19 mouse cellular contexts compared by ENCODE assay signal in the genomic region with DNA sequence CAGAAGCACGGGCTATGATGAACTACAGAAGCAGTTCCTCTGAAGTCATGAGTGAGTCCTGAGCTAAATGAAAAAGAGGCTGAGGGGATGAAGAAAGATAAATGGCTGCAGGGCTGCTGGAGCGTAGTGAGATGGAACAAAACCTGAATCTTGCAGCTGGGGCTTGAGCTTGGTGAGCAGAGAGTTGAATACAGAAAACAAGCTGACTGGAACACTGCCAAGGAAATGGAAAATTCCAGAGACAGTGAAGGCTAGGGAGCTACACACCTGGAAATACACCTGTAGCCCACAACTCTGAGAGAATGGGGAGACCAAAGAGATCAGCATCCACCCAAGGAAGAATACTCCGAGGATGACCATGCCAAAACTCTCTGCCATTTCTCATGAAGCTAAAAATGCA.
"Had no signal": no experiment of that assay in that cellular context is flagged by ENCODE, and none has a peak within 500 bp of the region (broad histone marks: within the 10 kb centered on the region; RNA-seq: fewer than 3 reads in every experiment).

No protein-coding gene starts in this region.

- H3K4me2 ChIP-seq: limb, embryonic 12.5 days; limb, embryonic 15.5 days; liver, embryonic 11.5 days; lung, embryonic 14.5 days; midbrain, embryonic 12.5 days; midbrain, embryonic 15.5 days; neural tube, embryonic 12.5 days; neural tube, embryonic 15.5 days had no signal

- H3K4me3 ChIP-seq: limb, embryonic 12.5 days; limb, embryonic 15.5 days; midbrain, embryonic 12.5 days; midbrain, embryonic 15.5 days; neural tube, embryonic 12.5 days; neural tube, embryonic 15.5 days had no signal

- ATAC-seq: intestine, postnatal 0 days; liver, postnatal 0 days; lung, postnatal 0 days; midbrain, embryonic 15.5 days had no signal

- H3K27ac ChIP-seq: limb, embryonic 12.5 days; limb, embryonic 15.5 days; liver, embryonic 14.5 days; macrophage; midbrain, embryonic 12.5 days; midbrain, embryonic 15.5 days; neural tube, embryonic 12.5 days; neural tube, embryonic 15.5 days; stomach, postnatal 0 days had no signal

- H3K9me3 ChIP-seq: limb, embryonic 12.5 days; limb, embryonic 15.5 days; midbrain, embryonic 12.5 days; midbrain, embryonic 15.5 days; neural tube, embryonic 12.5 days; neural tube, embryonic 15.5 days had no signal

- H3K9ac ChIP-seq: limb, embryonic 12.5 days; limb, embryonic 15.5 days; liver, embryonic 14.5 days; liver, postnatal 0 days; lung, embryonic 14.5 days; midbrain, embryonic 12.5 days; midbrain, embryonic 15.5 days; neural tube, embryonic 12.5 days; neural tube, embryonic 15.5 days had no signal

- H3K27me3 ChIP-seq: limb, embryonic 12.5 days; limb, embryonic 15.5 days; midbrain, embryonic 12.5 days; midbrain, embryonic 15.5 days; neural tube, embryonic 12.5 days; neural tube, embryonic 15.5 days had no signal

- H3K4me1 ChIP-seq: limb, embryonic 15.5 days had no signal

- DNase-seq: left cerebral cortex, postnatal 4 days; liver, postnatal 0 days; lung, embryonic 14.5 days; right cerebral cortex, adult 18-20 months; right cerebral cortex, postnatal 14 days; right cerebral cortex, postnatal 4 days; thymus, postnatal 25 days had no signal

- H3K36me3 ChIP-seq: limb, embryonic 15.5 days; midbrain, embryonic 12.5 days; midbrain, embryonic 15.5 days; neural tube, embryonic 12.5 days; neural tube, embryonic 15.5 days had no signal
